Mouse (Mus musculus) heart, embryonic 13.5 days (tissue): ENCODE measurements around the gene Hivep3. TPM values are rescaled to one million over a fixed set of nuclear protein-coding genes. Genes with fewer than 3 reads are reported as not detected.
A peak's percentile ranks its signal among the peaks of the same experiment; 100 is the strongest.

Experiments
- ATAC-seq: fragments of 200-750 bp; cut with Nextera tagmentation; 2 replicates; pipeline ENCODE4 v1.8.0; 2017; ENCODE audit warnings: moderate TSS enrichment; ENCODE audit not compliant: insufficient number of reproducible peaks, low FRiP score, low TSS enrichment; ENCODE audit errors: extremely low read depth
- H3K27ac ChIP-seq: fragments of 300-500 bp; sonication (generic); replicated peaks from 2 replicates; pipeline ENCODE4 v1.5.1; 2015; ENCODE audit warnings: moderate library complexity, mild to moderate bottlenecking, inconsistent platforms
- H3K27me3 ChIP-seq: fragments of 300-500 bp; sonication (generic); replicated peaks from 2 replicates; pipeline ENCODE4 v1.6.1; 2015; ENCODE audit warnings: mild to moderate bottlenecking, inconsistent platforms
- H3K36me3 ChIP-seq: fragments of 300-500 bp; sonication (generic); 2 replicates; pipeline ENCODE4 v1.6.1; 2015; ENCODE audit warnings: mild to moderate bottlenecking, inconsistent platforms
- H3K4me1 ChIP-seq: fragments of 300-500 bp; sonication (generic); 2 replicates; pipeline ENCODE4 v1.6.1; 2015; ENCODE audit warnings: inconsistent platforms
- H3K4me2 ChIP-seq: fragments of 300-500 bp; sonication (generic); 2 replicates; pipeline ENCODE4 v1.6.1; 2015; ENCODE audit warnings: inconsistent platforms, mild to moderate bottlenecking, moderate library complexity
- H3K4me3 ChIP-seq: fragments of 300-500 bp; sonication (generic); 2 replicates; pipeline ENCODE4 v1.5.1; 2015; ENCODE audit warnings: moderate library complexity, mild to moderate bottlenecking, inconsistent platforms
- H3K9ac ChIP-seq: fragments of 300-500 bp; sonication (generic); 2 replicates; pipeline ENCODE4 v1.6.1; 2015; ENCODE audit warnings: inconsistent platforms, mild to moderate bottlenecking, moderate library complexity
- H3K9me3 ChIP-seq: fragments of 300-500 bp; sonication (generic); 2 replicates; pipeline ENCODE4 v1.6.1; 2016; ENCODE audit warnings: inconsistent platforms
- WGBS: fragments of 180-500 bp; shearing (Covaris S2); methylation state at CpG from one replicate; pipeline ENCODE4 v1.1.7; 2015; ENCODE audit warnings: mixed read lengths; 5-methylcytosine and 5-hydroxymethylcytosine counted together
- polyA plus RNA-seq: library from polyadenylated mRNA; unstranded; fragments of >200 nt; fragmentation: Nextera tagmentation; extraction: Ambion mirVana; gene quantifications from 2 replicates; pipeline ENCODE4 v1.2.1, GENCODE M21; 2015

Hivep3 gene
- polyA plus RNA-seq, 1 experiment from 2014 or later: 5.0 TPM

- Histone ChIP-seq H3K9ac (peak overlapping the region; percentile 86), H3K36me3 (no peaks in the 10 kb centered on the region), H3K4me3 (peak overlapping the region; percentile 91), H3K9me3 (no peaks in the 10 kb centered on the region), H3K27ac (no peak overlapping the region), H3K27me3 (peaks cover 30% of the 10 kb centered on the region), H3K4me2 (peak overlapping the region; percentile 99), H3K4me1 (peaks cover 16% of the 10 kb centered on the region)
- under 1% methylated on average over 44 of the region's 44 CpGs for WGBS
- ATAC-seq: 0 out of 2 replicates have a peak, but pooled peaks have one; percentile 21
These were observed 358 bp downstream of the Hivep3 start for GRCm38 (mm10) chr4:119733942-119734341.

GRCm38 (mm10) chr4:119734352-119734751 lies 768 bp downstream of the Hivep3 start:
- H3K4me1 ChIP-seq: peaks cover 17% of the 10 kb centered on the region
- peak overlapping the region; percentile 86 for H3K9ac ChIP-seq
- peaks cover 28% of the 10 kb centered on the region for H3K27me3 ChIP-seq
- H3K4me3 ChIP-seq: peak overlapping the region; percentile 91
- H3K4me2 ChIP-seq: peak overlapping the region; percentile 99
- no peaks in the 10 kb centered on the region for H3K9me3 ChIP-seq
- ATAC-seq: no peak
- 18% methylated on average over 4 of the region's 4 CpGs for WGBS
- H3K27ac ChIP-seq: no peak overlapping the region
- no peaks in the 10 kb centered on the region for H3K36me3 ChIP-seq

GRCm38 (mm10) chr4:119738641-119739040 lies 5.1 kb downstream of the Hivep3 start:
- H3K4me3 ChIP-seq: no peak overlapping the region
- H3K9ac ChIP-seq: no peak overlapping the region
- no peaks in the 10 kb centered on the region for H3K36me3 ChIP-seq
- H3K27me3 ChIP-seq: peaks cover 25% of the 10 kb centered on the region
- 27% methylated on average over 4 of the region's 4 CpGs for WGBS
- H3K4me2 ChIP-seq: no peak overlapping the region
- no peak overlapping the region for H3K27ac ChIP-seq
- H3K4me1 ChIP-seq: peaks cover 16% of the 10 kb centered on the region
- no peaks in the 10 kb centered on the region for H3K9me3 ChIP-seq
- ATAC-seq: no peak

- Histone ChIP-seq H3K9me3 (no peaks in the 10 kb centered on the region), H3K36me3 (no peaks in the 10 kb centered on the region), H3K27me3 (peaks cover 22% of the 10 kb centered on the region), H3K4me2 (no peak overlapping the region), H3K4me3 (no peak overlapping the region), H3K27ac (no peak overlapping the region), H3K9ac (no peak overlapping the region), H3K4me1 (peaks cover 10% of the 10 kb centered on the region)
- no peak for ATAC-seq
- 34% methylated on average over 9 of the region's 9 CpGs for WGBS
These were observed 5.9 kb downstream of the Hivep3 start for GRCm38 (mm10) chr4:119739301-119740062.

- 72% methylated on average over 2 of the region's 2 CpGs for WGBS
- Histone ChIP-seq H3K27ac (no peak overlapping the region), H3K9ac (no peak overlapping the region)
These were observed 14.8 kb downstream of the Hivep3 start for GRCm38 (mm10) chr4:119748341-119748740.

GRCm38 (mm10) chr4:119750157-119750556 lies 16.6 kb downstream of the Hivep3 start:
- WGBS: 38% methylated on average over 4 of the region's 4 CpGs
- Histone ChIP-seq H3K9ac (no peak overlapping the region), H3K36me3 (no peaks in the 10 kb centered on the region), H3K4me2 (no peak overlapping the region), H3K9me3 (peaks cover 1% of the 10 kb centered on the region; the same call in 1 of the 2 replicates), H3K27me3 (no peaks in the 10 kb centered on the region), H3K27ac (no peak overlapping the region), H3K4me1 (peaks cover 18% of the 10 kb centered on the region), H3K4me3 (no peak overlapping the region)
- no peak for ATAC-seq

More at GRCm38 (mm10) chr4:119748341-119748740, 14.8 kb downstream of the Hivep3 start:
- H3K4me2 ChIP-seq: no peak overlapping the region
- no peaks in the 10 kb centered on the region for H3K27me3 ChIP-seq
- no peak overlapping the region for H3K4me3 ChIP-seq
- no peak for ATAC-seq
- H3K36me3 ChIP-seq: no peaks in the 10 kb centered on the region
- no peaks in the 10 kb centered on the region for H3K9me3 ChIP-seq
- peaks cover 18% of the 10 kb centered on the region for H3K4me1 ChIP-seq

GRCm38 (mm10) chr4:119750681-119751211 lies 17.2 kb downstream of the Hivep3 start:
- no peak for ATAC-seq
- Histone ChIP-seq H3K4me3 (no peak overlapping the region), H3K4me2 (no peak overlapping the region), H3K9ac (no peak overlapping the region), H3K4me1 (peaks cover 18% of the 10 kb centered on the region), H3K27ac (peak overlapping the region; percentile 39; the same call in 1 of the 2 replicates), H3K36me3 (no peaks in the 10 kb centered on the region), H3K9me3 (peaks cover 3% of the 10 kb centered on the region; the same call in 1 of the 2 replicates), H3K27me3 (no peaks in the 10 kb centered on the region)
- WGBS: 70% methylated on average over 6 of the region's 6 CpGs

- H3K4me2 ChIP-seq: no peak overlapping the region
- no peak overlapping the region for H3K4me3 ChIP-seq
- ATAC-seq: no peak
- WGBS: 49% methylated on average over 2 of the region's 2 CpGs
- peak overlapping the region; percentile 45 for H3K27ac ChIP-seq
- H3K27me3 ChIP-seq: no peaks in the 10 kb centered on the region
- peaks cover 18% of the 10 kb centered on the region for H3K4me1 ChIP-seq
- no peaks in the 10 kb centered on the region for H3K36me3 ChIP-seq
- no peak overlapping the region for H3K9ac ChIP-seq
- H3K9me3 ChIP-seq: peaks cover 5% of the 10 kb centered on the region; the same call in 1 of the 2 replicates
These were observed 17.9 kb downstream of the Hivep3 start for GRCm38 (mm10) chr4:119751408-119752006.

GRCm38 (mm10) chr4:119759574-119760233 lies 26.1 kb downstream of the Hivep3 start:
- WGBS: 68% methylated on average over 4 of the region's 4 CpGs
- Histone ChIP-seq H3K9me3 (peaks cover 5% of the 10 kb centered on the region; the same call in 1 of the 2 replicates), H3K9ac (no peak overlapping the region), H3K27ac (no peak overlapping the region), H3K27me3 (no peaks in the 10 kb centered on the region), H3K4me2 (no peak overlapping the region), H3K4me1 (no peaks in the 10 kb centered on the region), H3K4me3 (no peak overlapping the region), H3K36me3 (no peaks in the 10 kb centered on the region)
- no peak for ATAC-seq

- Histone ChIP-seq H3K4me1 (no peaks in the 10 kb centered on the region), H3K4me3 (no peak overlapping the region), H3K4me2 (no peak overlapping the region), H3K27me3 (no peaks in the 10 kb centered on the region), H3K9ac (no peak overlapping the region), H3K27ac (no peak overlapping the region), H3K9me3 (0 out of 2 replicates have a peak, but pooled peaks cover 2% of the 10 kb centered on the region), H3K36me3 (no peaks in the 10 kb centered on the region)
- WGBS: 68% methylated on average over 7 of the region's 7 CpGs
- ATAC-seq: no peak
These were observed 27.2 kb downstream of the Hivep3 start for GRCm38 (mm10) chr4:119760820-119761219.

- no peak overlapping the region for H3K4me3 ChIP-seq
- H3K4me1 ChIP-seq: no peaks in the 10 kb centered on the region
- no peaks in the 10 kb centered on the region for H3K9me3 ChIP-seq
- H3K9ac ChIP-seq: no peak overlapping the region
- H3K27ac ChIP-seq: no peak overlapping the region
- no peaks in the 10 kb centered on the region for H3K27me3 ChIP-seq
- no peaks in the 10 kb centered on the region for H3K36me3 ChIP-seq
- no peak overlapping the region for H3K4me2 ChIP-seq
- 71% methylated on average over 9 of the region's 9 CpGs for WGBS
- no peak for ATAC-seq
These were observed 28.0 kb downstream of the Hivep3 start for GRCm38 (mm10) chr4:119761459-119762121.
